Mouse (Mus musculus) G1E (cell line): ENCODE data around the gene Nucks1.

Experiments used
- CTCF ChIP-seq: IDR thresholded peaks from 2 replicates; pipeline ENCODE4 v1.5.1; 2012; ENCODE audit warnings: low read depth, low read length, inconsistent platforms, mixed read lengths
- GATA1 ChIP-seq: IDR thresholded peaks from 2 replicates; pipeline ENCODE4 v1.6.1; 2012; ENCODE audit warnings: borderline replicate concordance, low read length, inconsistent platforms, mixed read lengths
- POLR2AphosphoS5 ChIP-seq: IDR thresholded peaks from 2 replicates; pipeline ENCODE4 v1.6.1; 2012; ENCODE audit warnings: low read depth, low read length, inconsistent platforms; ENCODE audit not compliant: insufficient replicate concordance
- TAL1 ChIP-seq: conservative IDR thresholded peaks from 2 replicates; pipeline ENCODE4 v1.6.1; 2012; ENCODE audit warnings: low read depth, low read length, inconsistent platforms, mixed read lengths

DNA sequence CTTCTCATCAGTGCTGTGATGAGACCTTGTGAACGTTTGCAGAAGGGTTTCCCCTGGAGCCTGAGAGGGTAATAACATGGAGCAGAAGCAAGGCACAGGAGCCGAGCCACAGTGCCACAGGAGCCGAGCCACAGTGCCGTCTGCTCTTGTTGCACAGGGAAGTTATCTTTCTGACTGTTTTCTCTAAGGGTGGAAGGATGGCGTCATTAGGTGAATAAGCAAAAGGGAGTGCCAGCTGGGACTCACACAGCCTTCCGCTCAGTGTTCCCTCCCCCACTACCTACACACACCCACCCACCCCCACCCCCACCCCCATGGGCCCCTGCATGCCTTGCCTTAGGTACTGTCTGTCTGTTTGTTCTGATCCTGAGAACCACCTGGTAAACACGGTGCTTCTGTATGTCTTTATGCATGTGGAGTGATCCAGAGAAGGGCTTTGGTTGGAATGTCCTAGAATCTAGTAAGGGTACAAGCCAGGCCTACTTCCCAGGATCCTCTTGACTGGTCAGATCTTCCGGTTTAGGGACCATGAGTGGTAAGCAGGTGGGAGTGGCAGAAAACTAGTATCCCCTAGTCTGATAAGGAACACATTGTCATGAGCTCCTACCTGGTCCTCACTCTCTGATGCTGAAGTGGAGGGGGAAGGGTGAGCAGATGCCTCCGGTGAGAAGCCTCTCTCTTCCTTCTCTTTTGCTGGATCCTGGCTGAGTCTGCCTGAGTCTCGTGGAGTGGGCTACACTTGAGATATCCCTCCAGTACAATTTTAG is 35.5 kb downstream of the Nucks1 start:
- TF ChIP-seq CTCF (no peak), TAL1 (no peak), GATA1 (no peak), POLR2AphosphoS5 (no peak)
